Mouse (Mus musculus): ENCODE results near the gene Arl13a. TPM values are rescaled to one million over a fixed set of nuclear protein-coding genes. Genes with fewer than 3 reads are reported as not detected.

The Arl13a gene
- total RNA-seq, 2 experiments from 2014 or later: not detected

Other genes starting within 250 kb of the Arl13a start
- gene Sytl4, start 205.7 kb upstream of the Arl13a start, total RNA-seq (2021): 1 to 10 TPM; 1.1 to 1.7 TPM
- 10 to 100 TPM; 92.4 to 95.7 TPM for gene Cstf2, start 128.3 kb upstream of the Arl13a start, total RNA-seq (2021)
- 1 to 10 TPM in 1 of 2 experiments, under 1 TPM in 1; 0.43 to 1.1 TPM for gene Xkrx, start 25.4 kb upstream of the Arl13a start, total RNA-seq (2021)
- not detected for gene Nox1, start 34.5 kb downstream of the Arl13a start, total RNA-seq (2021)
- gene Trmt2b, start 89.5 kb downstream of the Arl13a start, total RNA-seq (2021): 1 to 10 TPM; 6.7 to 10.0 TPM
- 10 to 100 TPM; 45.9 to 53.8 TPM for gene Tmem35a, start 107.7 kb downstream of the Arl13a start, total RNA-seq (2021)
- under 1 TPM in 1 of 2 experiments, not detected in 1; 0.25 TPM for gene Cenpi, start 120.6 kb downstream of the Arl13a start, total RNA-seq (2021)
- 10 to 100 TPM; 32.1 to 47.9 TPM for gene Drp2, start 217.1 kb downstream of the Arl13a start, total RNA-seq (2021)